Mouse (Mus musculus): ENCODE data around the gene Ahdc1. TPM values are rescaled to one million over a fixed set of nuclear protein-coding genes. Genes with fewer than 3 reads are reported as not detected.
A peak's percentile ranks its signal among the peaks of the same experiment; 100 is the strongest.

The Ahdc1 gene
- total and polyA plus RNA-seq, 3 experiments = 2.7 to 37.9 (median 15.6) TPM

GRCm38 (mm10) chr4:133052029-133052745 lies 41.1 kb downstream of the Ahdc1 start:
- DNase-seq (ENCODE audit: low spot score) (no peak), ATAC-seq (ENCODE audit: extremely low read depth, insufficient number of reproducible peaks, low FRiP score, poor library complexity, severe bottlenecking) (no peak)
- Histone ChIP-seq H3K4me1 (ENCODE audit: insufficient read depth, low read depth, low read length) (peaks cover 49% of the 10 kb centered on the region), H3K9me3 (replicated peaks) (no peaks in the 10 kb centered on the region), H3K27me3 (ENCODE audit: insufficient read depth, low read length) (peaks cover 24% of the 10 kb centered on the region; the same call in 1 of the 2 replicates), H3K36me3 (replicated peaks) (peaks cover 21% of the 10 kb centered on the region), H3K4me3 (ENCODE audit: low read depth, low read length) (no peak overlapping the region)
- TF ChIP-seq GATA1 (IDR thresholded peaks at IDR 0.05; ENCODE audit: borderline replicate concordance, low read length) (no peak), GATA2 (IDR thresholded peaks at IDR 0.05; ENCODE audit: borderline replicate concordance, low read depth, low read length) (no peak), TAL1 (conservative IDR thresholded peaks at IDR 0.05; ENCODE audit: low read depth, low read length) (no peak), CTCF (IDR thresholded peaks at IDR 0.05; ENCODE audit: low read depth, low read length) (no peak), POLR2AphosphoS5 (IDR thresholded peaks at IDR 0.05; ENCODE audit: insufficient replicate concordance, low read depth, low read length) (no peak)

- Histone ChIP-seq H3K36me3 (replicated peaks) (peaks cover 18% of the 10 kb centered on the region), H3K27me3 (ENCODE audit: insufficient read depth, low read length) (peaks cover 21% of the 10 kb centered on the region; the same call in 1 of the 2 replicates), H3K9me3 (replicated peaks) (no peaks in the 10 kb centered on the region), H3K4me3 (ENCODE audit: low read depth, low read length) (no peak overlapping the region), H3K4me1 (ENCODE audit: insufficient read depth, low read depth, low read length) (peaks cover 58% of the 10 kb centered on the region)
- ATAC-seq (ENCODE audit: extremely low read depth, insufficient number of reproducible peaks, low FRiP score, poor library complexity, severe bottlenecking) (no peak), DNase-seq (ENCODE audit: low spot score) (no peak)
- no peak for TF ChIP-seq POLR2AphosphoS5 (IDR thresholded peaks at IDR 0.05; ENCODE audit: insufficient replicate concordance, low read depth, low read length)
- TF ChIP-seq TAL1 (conservative IDR thresholded peaks at IDR 0.05; ENCODE audit: low read depth, low read length) = no peak
These were observed 42.0 kb downstream of the Ahdc1 start for GRCm38 (mm10) chr4:133052995-133053572.

GRCm38 (mm10) chr4:133054530-133054929 lies 43.5 kb downstream of the Ahdc1 start:
- peaks cover 16% of the 10 kb centered on the region; the same call in 1 of the 2 replicates for H3K27me3 ChIP-seq (ENCODE audit: insufficient read depth, low read length)
- no peaks in the 10 kb centered on the region for H3K9me3 ChIP-seq (replicated peaks)
- TF ChIP-seq GATA1 (IDR thresholded peaks at IDR 0.05; ENCODE audit: borderline replicate concordance, low read length) = no peak
- TF ChIP-seq POLR2AphosphoS5 (IDR thresholded peaks at IDR 0.05; ENCODE audit: insufficient replicate concordance, low read depth, low read length) = no peak
- TF ChIP-seq GATA2 (IDR thresholded peaks at IDR 0.05; ENCODE audit: borderline replicate concordance, low read depth, low read length) = no peak
- no peak for TF ChIP-seq CTCF (IDR thresholded peaks at IDR 0.05; ENCODE audit: low read depth, low read length)
- TF ChIP-seq TAL1 (conservative IDR thresholded peaks at IDR 0.05; ENCODE audit: low read depth, low read length) = no peak
- H3K4me3 ChIP-seq (ENCODE audit: low read depth, low read length) = no peak overlapping the region
- DNase-seq (ENCODE audit: low spot score) (no peak), ATAC-seq (ENCODE audit: extremely low read depth, insufficient number of reproducible peaks, low FRiP score, poor library complexity, severe bottlenecking) (no peak)
- peaks cover 73% of the 10 kb centered on the region for H3K4me1 ChIP-seq (ENCODE audit: insufficient read depth, low read depth, low read length)
- peaks cover 23% of the 10 kb centered on the region for H3K36me3 ChIP-seq (replicated peaks)

- TF ChIP-seq CTCF (IDR thresholded peaks at IDR 0.05; ENCODE audit: low read depth, low read length) (no peak), TAL1 (conservative IDR thresholded peaks at IDR 0.05; ENCODE audit: low read depth, low read length) (no peak), GATA2 (IDR thresholded peaks at IDR 0.05; ENCODE audit: borderline replicate concordance, low read depth, low read length) (no peak), POLR2AphosphoS5 (IDR thresholded peaks at IDR 0.05; ENCODE audit: insufficient replicate concordance, low read depth, low read length) (no peak), GATA1 (IDR thresholded peaks at IDR 0.05; ENCODE audit: borderline replicate concordance, low read length) (no peak)
- Histone ChIP-seq H3K27me3 (ENCODE audit: insufficient read depth, low read length) (peaks cover 13% of the 10 kb centered on the region; the same call in 1 of the 2 replicates), H3K9me3 (replicated peaks) (no peaks in the 10 kb centered on the region), H3K36me3 (replicated peaks) (peaks cover 24% of the 10 kb centered on the region), H3K4me3 (ENCODE audit: low read depth, low read length) (no peak overlapping the region), H3K4me1 (ENCODE audit: insufficient read depth, low read depth, low read length) (peaks cover 74% of the 10 kb centered on the region)
- no peak for ATAC-seq (ENCODE audit: extremely low read depth, insufficient number of reproducible peaks, low FRiP score, poor library complexity, severe bottlenecking)
- DNase-seq (ENCODE audit: low spot score) = no peak
These were observed 44.3 kb downstream of the Ahdc1 start for GRCm38 (mm10) chr4:133055163-133055951.

- peaks cover 33% of the 10 kb centered on the region for H3K36me3 ChIP-seq (replicated peaks)
- peak overlapping the region; percentile 67; the same call in 1 of the 2 replicates for H3K4me3 ChIP-seq (ENCODE audit: low read depth, low read length)
- peak; percentile 43 for ATAC-seq (ENCODE audit: extremely low read depth, insufficient number of reproducible peaks, low FRiP score, poor library complexity, severe bottlenecking)
- H3K9me3 ChIP-seq (replicated peaks) = no peaks in the 10 kb centered on the region
- DNase-seq (ENCODE audit: low spot score) = peak; percentile 73
- peaks cover 72% of the 10 kb centered on the region for H3K4me1 ChIP-seq (ENCODE audit: insufficient read depth, low read depth, low read length)
- peaks cover 9% of the 10 kb centered on the region; the same call in 1 of the 2 replicates for H3K27me3 ChIP-seq (ENCODE audit: insufficient read depth, low read length)
- TF ChIP-seq CTCF (IDR thresholded peaks at IDR 0.05; ENCODE audit: low read depth, low read length) (peak; percentile 86), TAL1 (conservative IDR thresholded peaks at IDR 0.05; ENCODE audit: low read depth, low read length) (no peak)
These were observed 45.2 kb downstream of the Ahdc1 start for GRCm38 (mm10) chr4:133056069-133056890.

All from G1E (cell line).